Mouse (Mus musculus) kidney, adult 2 months (tissue): ENCODE data around the gene Slc25a36.

Experiments
- CTCF ChIP-seq: fragments of 200-500 bp; conservative IDR thresholded peaks from 2 replicates; pipeline ENCODE4 v1.5.1; 2011; ENCODE audit warnings: low read depth, mild to moderate bottlenecking, control low read depth, low read length, moderate library complexity, mixed read lengths; ENCODE audit not compliant: insufficient read depth, insufficient read length
- POLR2A ChIP-seq: fragments of 200-500 bp; IDR thresholded peaks from one replicate; pipeline ENCODE4 v1.6.1; 2011; ENCODE audit warnings: low read depth, low read length, control low read depth

DNA sequence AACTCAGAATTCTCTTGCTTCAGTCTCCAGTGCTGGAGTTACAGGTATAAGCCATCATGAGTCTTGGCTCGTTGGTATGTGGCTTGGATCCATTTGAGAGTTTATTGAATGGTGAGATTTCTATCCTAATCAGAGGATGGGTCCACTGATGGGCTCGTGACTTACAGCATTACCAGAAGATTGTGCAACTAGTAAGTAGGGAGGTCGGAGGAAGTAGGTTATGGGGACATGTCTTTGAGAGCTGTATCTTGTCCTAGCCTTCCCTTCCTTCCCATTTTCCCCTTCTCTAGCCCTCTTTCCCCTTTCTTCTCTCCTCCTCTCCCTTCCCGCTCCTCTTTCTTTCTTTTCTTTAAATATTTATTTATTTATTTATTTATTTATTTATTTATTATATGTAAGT, 26.7 kb upstream of the Slc25a36 start:
- TF ChIP-seq CTCF (no peak), POLR2A (no peak)
